Mouse (Mus musculus): ENCODE results near the gene Mknk1. TPM values are rescaled to one million over a fixed set of nuclear protein-coding genes. Genes with fewer than 3 reads are reported as not detected.

Mknk1 gene
- polyA plus RNA-seq, 1 experiment from 2014 or later, result 19.8 TPM

DNA sequence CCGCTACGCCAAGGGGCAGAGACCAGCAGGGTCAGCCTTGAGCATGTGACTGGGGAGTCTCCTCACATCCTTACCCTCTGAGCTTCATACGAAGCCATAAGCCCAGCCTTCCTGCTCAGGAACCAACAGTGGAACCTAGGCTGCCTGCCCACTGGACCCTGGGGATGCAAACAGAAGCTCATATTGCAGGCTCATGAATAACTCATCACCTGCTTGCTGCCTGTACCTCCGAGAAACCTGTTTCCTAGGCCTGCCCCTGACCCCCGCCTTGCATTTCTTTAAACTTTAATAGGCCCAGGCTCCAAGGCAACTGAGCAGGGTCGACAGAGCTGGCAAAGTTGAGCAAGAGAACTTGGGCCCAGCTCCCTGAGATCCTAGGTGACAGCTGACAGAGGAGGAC is 45.0 kb downstream of the Mknk1 start, which contains the start of gene Kncn:
Kncn (plus strand) TSS at position 379 of the 400 bp plus-strand sequence.
- H3K9me3 ChIP-seq (ENCODE audit: low read depth, low read length), result no peaks in the 10 kb centered on the region
- H3K36me3 ChIP-seq (ENCODE audit: insufficient read depth), result no peaks in the 10 kb centered on the region
- no peak within 1 kb of the TSS for H3K4me2 ChIP-seq
- no peak for TF ChIP-seq CTCF (IDR thresholded peaks at IDR 0.05; ENCODE audit: low read depth)
- no peak within 1 kb of the TSS for H3K4me3 ChIP-seq (ENCODE audit: low read depth, low read length)
- H3K4me1 ChIP-seq (ENCODE audit: insufficient read depth), result no peaks in the 10 kb centered on the region
- DNase-seq, result no peak
- no peak within 1 kb of the TSS for H3K9ac ChIP-seq
- H3K27ac ChIP-seq (ENCODE audit: low read depth), result no peak within 1 kb of the TSS
- 69% methylated on average over 6 of the region's 6 CpGs for WGBS
- ATAC-seq (ENCODE audit: insufficient read depth), result no peak
- H3K27me3 ChIP-seq (ENCODE audit: insufficient read depth, low read length), result no peaks in the 10 kb centered on the region

DNA sequence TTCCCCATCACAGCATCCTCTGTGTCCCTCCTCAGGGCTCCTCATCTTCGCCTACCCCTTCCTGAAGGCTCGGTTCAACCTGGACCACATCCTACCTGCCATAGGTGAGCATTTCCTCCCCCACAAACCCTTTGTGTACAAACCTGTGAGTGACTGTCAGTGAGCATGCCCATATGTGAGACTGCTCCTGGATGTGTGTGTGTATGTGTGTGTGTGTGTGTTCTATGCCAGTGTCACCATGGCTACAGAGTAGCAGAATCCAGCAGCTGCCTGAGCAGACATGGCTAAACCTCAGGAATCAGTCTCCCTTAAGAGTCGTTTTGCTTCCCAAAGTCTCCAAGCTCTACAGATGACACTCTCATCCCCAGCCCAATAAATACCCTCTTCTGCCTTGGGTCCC is 46.8 kb downstream of the Mknk1 start:
- Histone ChIP-seq H3K4me3 (ENCODE audit: low read depth, low read length) (no peak overlapping the region), H3K9ac (no peak overlapping the region), H3K27ac (ENCODE audit: low read depth) (no peak overlapping the region), H3K4me2 (no peak overlapping the region), H3K27me3 (ENCODE audit: insufficient read depth, low read length) (peaks cover 16% of the 10 kb centered on the region), H3K36me3 (ENCODE audit: insufficient read depth) (no peaks in the 10 kb centered on the region), H3K9me3 (ENCODE audit: low read depth, low read length) (no peaks in the 10 kb centered on the region), H3K4me1 (ENCODE audit: insufficient read depth) (no peaks in the 10 kb centered on the region)
- DNase-seq, result no peak
- 66% methylated on average over 3 of the region's 3 CpGs for WGBS
- no peak for TF ChIP-seq CTCF (IDR thresholded peaks at IDR 0.05; ENCODE audit: low read depth)
- ATAC-seq (ENCODE audit: insufficient read depth), result no peak

DNA sequence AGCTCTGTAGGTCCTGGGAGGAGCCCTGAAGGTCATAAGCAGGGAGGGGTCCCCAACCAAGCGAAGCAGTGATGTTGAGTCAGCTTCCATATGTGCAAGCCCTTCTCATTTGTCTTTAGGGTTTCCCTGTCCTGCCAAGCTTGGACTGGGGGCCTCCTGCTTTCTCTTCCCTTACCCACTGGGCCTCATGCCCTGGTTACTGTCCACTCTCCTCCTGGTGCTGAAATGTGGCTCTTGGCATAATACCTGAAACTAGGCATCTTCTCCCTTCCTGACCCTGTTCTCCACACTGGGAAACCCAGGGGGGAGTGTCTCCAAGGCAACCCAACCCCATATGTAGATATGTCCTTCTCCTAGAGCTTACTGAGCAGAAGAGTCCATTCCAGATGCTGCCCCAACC is 47.9 kb downstream of the Mknk1 start:
- H3K9ac ChIP-seq, result no peak overlapping the region
- no peaks in the 10 kb centered on the region for H3K4me1 ChIP-seq (ENCODE audit: insufficient read depth)
- no peak for TF ChIP-seq CTCF (IDR thresholded peaks at IDR 0.05; ENCODE audit: low read depth)
- no peaks in the 10 kb centered on the region for H3K9me3 ChIP-seq (ENCODE audit: low read depth, low read length)
- 50% methylated on average over 1 of the region's 1 CpGs for WGBS
- ATAC-seq (ENCODE audit: insufficient read depth) (no peak), DNase-seq (peak; percentile 61)
- H3K27me3 ChIP-seq (ENCODE audit: insufficient read depth, low read length), result peaks cover 25% of the 10 kb centered on the region
- no peak overlapping the region for H3K4me3 ChIP-seq (ENCODE audit: low read depth, low read length)
- no peaks in the 10 kb centered on the region for H3K36me3 ChIP-seq (ENCODE audit: insufficient read depth)
- H3K4me2 ChIP-seq, result no peak overlapping the region
- H3K27ac ChIP-seq (ENCODE audit: low read depth), result no peak overlapping the region

DNA sequence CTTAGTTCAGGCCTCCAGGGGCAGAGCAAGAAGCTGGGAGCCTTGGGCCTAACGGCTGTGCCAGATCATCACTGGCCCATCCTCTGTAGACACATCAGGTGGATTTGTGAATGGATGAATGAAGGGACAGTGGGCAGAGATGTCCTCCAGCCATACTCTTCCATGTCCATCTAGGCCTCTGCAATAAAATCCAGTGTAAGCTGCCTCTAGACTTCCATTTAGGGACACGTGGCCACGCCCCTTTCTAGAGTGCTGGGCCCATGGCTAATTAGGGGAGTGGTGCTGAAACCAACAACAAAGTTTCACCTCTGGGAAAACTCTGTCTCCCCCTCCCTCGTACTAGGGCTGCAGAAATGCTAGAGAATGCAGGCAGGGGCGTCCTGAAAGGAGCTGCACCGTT is 51.1 kb downstream of the Mknk1 start:
- no peaks in the 10 kb centered on the region for H3K9me3 ChIP-seq (ENCODE audit: low read depth, low read length)
- no peak for TF ChIP-seq CTCF (IDR thresholded peaks at IDR 0.05; ENCODE audit: low read depth)
- 10% methylated on average over 6 of the region's 6 CpGs for WGBS
- DNase-seq (peak; percentile 34), ATAC-seq (ENCODE audit: insufficient read depth) (no peak)
- no peaks in the 10 kb centered on the region for H3K4me1 ChIP-seq (ENCODE audit: insufficient read depth)
- H3K27me3 ChIP-seq (ENCODE audit: insufficient read depth, low read length), result peaks cover 25% of the 10 kb centered on the region
- H3K4me3 ChIP-seq (ENCODE audit: low read depth, low read length), result peak overlapping the region; percentile 19; the same call in 1 of the 2 replicates
- H3K27ac ChIP-seq (ENCODE audit: low read depth), result no peak overlapping the region
- peak overlapping the region; percentile 54 for H3K4me2 ChIP-seq
- no peaks in the 10 kb centered on the region for H3K36me3 ChIP-seq (ENCODE audit: insufficient read depth)
- H3K9ac ChIP-seq, result no peak overlapping the region

DNA sequence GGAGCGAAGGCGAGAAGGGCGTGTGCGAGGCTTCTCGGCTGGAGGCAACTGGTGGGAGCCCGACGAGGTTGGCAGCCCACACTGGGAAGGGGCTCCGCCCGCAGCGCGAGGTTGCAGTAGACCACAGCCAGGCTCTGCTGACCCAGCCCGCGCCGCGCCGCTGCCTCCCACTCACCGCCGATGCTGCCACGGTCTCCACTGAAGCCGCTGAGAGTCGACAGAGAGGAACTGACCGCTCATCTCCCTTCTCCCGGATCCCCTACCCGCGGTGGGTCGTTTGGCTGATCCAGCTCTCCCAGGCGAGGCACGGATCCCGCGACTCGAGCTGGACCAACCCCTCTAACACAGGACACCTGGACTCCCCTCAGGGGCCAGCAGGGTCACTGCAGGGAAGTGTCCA is 51.6 kb downstream of the Mknk1 start, which contains the start of gene 6430628N08Rik:
6430628N08Rik (plus strand) TSS at position 113 of the 400 bp plus-strand sequence.
- Histone ChIP-seq H3K4me3 (ENCODE audit: low read depth, low read length) (peak within 1 kb of the TSS; percentile 19; the same call in 1 of the 2 replicates), H3K27me3 (ENCODE audit: insufficient read depth, low read length) (peaks cover 25% of the 10 kb centered on the region)

DNA sequence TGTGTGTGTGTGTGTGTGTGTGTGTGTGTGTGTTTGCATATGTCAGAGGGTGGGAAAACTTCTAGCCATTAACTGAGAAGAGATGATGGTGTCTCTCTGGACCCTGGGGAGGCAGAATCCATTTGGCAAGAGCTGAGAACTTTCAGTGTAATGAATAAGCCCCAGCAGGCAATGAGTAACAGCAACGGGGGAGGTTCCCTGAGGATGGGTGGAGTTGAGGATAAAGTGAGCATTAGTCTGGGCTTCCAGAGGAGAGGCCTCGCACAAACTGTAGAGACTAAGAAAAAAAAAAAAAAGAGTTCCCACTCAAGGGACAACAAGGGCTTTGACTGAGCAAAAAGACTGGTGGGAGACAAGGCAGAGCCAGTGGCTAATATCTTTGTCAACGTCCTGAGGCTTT is 55.3 kb downstream of the Mknk1 start:
- Histone ChIP-seq H3K4me3 (ENCODE audit: low read depth, low read length) (no peak overlapping the region), H3K9ac (no peak overlapping the region), H3K4me2 (no peak overlapping the region), H3K27ac (ENCODE audit: low read depth) (no peak overlapping the region), H3K36me3 (ENCODE audit: insufficient read depth) (no peaks in the 10 kb centered on the region), H3K9me3 (ENCODE audit: low read depth, low read length) (no peaks in the 10 kb centered on the region), H3K4me1 (ENCODE audit: insufficient read depth) (no peaks in the 10 kb centered on the region), H3K27me3 (ENCODE audit: insufficient read depth, low read length) (peaks cover 54% of the 10 kb centered on the region)
- ATAC-seq (ENCODE audit: insufficient read depth) (no peak), DNase-seq (no peak)
- TF ChIP-seq CTCF (IDR thresholded peaks at IDR 0.05; ENCODE audit: low read depth), result no peak
- 11% methylated on average over 3 of the region's 3 CpGs for WGBS

More for the DNA sequence above, 51.6 kb downstream of the Mknk1 start, which contains the start of gene 6430628N08Rik:
- H3K4me1 ChIP-seq (ENCODE audit: insufficient read depth), result no peaks in the 10 kb centered on the region
- no peak for TF ChIP-seq CTCF (IDR thresholded peaks at IDR 0.05; ENCODE audit: low read depth)
- peak within 1 kb of the TSS; percentile 54 for H3K4me2 ChIP-seq
- H3K9ac ChIP-seq, result no peak within 1 kb of the TSS
- no peak for ATAC-seq (ENCODE audit: insufficient read depth)
- peak; percentile 16 for DNase-seq
- no peaks in the 10 kb centered on the region for H3K9me3 ChIP-seq (ENCODE audit: low read depth, low read length)
- no peak within 1 kb of the TSS for H3K27ac ChIP-seq (ENCODE audit: low read depth)
- no peaks in the 10 kb centered on the region for H3K36me3 ChIP-seq (ENCODE audit: insufficient read depth)
- WGBS, result 0% methylated on average over 31 of the region's 31 CpGs

DNA sequence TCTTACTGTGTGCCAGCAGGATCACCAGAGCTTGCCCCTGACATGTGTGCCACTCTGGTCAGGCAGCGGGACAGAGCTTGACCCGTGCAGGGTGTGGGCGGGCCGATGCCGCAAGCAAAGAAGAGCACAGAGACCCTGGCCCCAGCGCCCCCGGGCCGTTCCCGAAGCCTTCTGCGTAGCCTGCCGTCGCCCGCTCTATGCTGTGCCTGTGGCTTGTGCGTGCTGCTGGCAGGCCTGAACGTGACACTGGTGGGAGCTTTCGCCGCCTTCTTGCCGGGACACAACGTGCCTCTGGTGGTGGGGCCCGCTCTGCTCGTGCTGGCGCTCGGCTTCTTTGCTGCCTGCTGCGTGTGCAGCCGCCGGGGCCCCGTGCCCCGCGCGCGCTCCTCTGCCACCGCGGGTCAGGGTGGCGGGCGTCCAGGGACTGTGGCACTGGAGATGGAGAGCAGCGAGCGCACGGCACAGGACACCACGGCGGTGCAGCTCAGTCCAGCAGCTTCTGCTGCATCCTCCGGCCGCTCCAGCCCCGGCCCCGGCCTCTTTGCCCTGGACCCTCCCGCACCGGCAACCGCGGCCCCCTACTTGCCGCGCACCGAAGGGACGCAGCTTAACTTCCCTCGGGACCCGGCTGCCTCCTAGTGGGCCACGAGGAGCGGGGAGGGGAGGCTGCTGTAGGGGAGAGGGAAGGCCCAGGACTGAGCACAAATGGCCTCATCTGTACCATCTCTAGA is 59.1 kb downstream of the Mknk1 start:
- peak; percentile 63 for DNase-seq
- Histone ChIP-seq H3K4me2 (peak overlapping the region; percentile 68), H3K4me3 (ENCODE audit: low read depth, low read length) (peak overlapping the region; percentile 35), H3K4me1 (ENCODE audit: insufficient read depth) (no peaks in the 10 kb centered on the region), H3K9ac (peak overlapping the region; percentile 40), H3K27me3 (ENCODE audit: insufficient read depth, low read length) (peaks cover 41% of the 10 kb centered on the region), H3K9me3 (ENCODE audit: low read depth, low read length) (no peaks in the 10 kb centered on the region), H3K27ac (ENCODE audit: low read depth) (no peak overlapping the region), H3K36me3 (ENCODE audit: insufficient read depth) (no peaks in the 10 kb centered on the region)
- TF ChIP-seq CTCF (IDR thresholded peaks at IDR 0.05; ENCODE audit: low read depth), result peak; percentile 60
- ATAC-seq (ENCODE audit: insufficient read depth), result peak; percentile 67
- under 1% methylated on average over 56 of the region's 56 CpGs for WGBS
